Mouse (Mus musculus): ENCODE measurements around the gene Spock2.
"Not testable (repeated sequence)": the region's sequence is repeated elsewhere in the genome, so short reads cannot be mapped to it uniquely, and the experiment has no call there.

DNA sequence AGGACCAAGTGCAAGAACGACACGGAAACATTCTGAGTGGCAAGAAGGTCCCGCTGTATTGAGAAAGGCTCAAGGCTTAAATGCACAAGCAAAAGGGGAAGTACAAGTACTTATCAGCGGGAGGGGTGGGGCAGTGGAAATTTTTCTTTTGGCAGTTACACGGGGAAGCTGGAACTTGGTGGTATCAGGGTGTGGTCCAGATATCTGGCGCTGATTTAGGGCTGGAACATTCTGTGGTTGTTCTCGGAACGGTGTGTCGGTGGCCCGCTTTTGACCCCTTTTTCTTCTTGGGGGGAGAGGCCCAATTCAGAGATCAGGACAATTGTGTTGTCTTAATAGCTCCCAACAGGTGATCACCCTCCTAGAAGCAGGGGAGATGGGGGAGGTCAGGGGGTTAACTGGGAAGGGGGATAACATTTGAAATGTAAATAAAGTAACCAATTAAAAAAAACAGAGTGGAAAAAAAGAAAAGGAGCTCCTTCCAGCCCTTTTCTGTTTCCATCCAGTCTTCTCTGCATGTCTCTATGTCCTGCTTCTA is 41.6 kb downstream of the Spock2 start:
- not testable (repeated sequence) for TF ChIP-seq EP300 (optimal IDR thresholded peaks at IDR 0.05); CTCF (IDR thresholded peaks at IDR 0.05; ENCODE audit: low read depth)

Measured in stomach, postnatal 0 days (tissue).